Mouse (Mus musculus) liver, embryonic 12.5 days (tissue): ENCODE measurements around the gene Cadm1. TPM values are rescaled to one million over a fixed set of nuclear protein-coding genes. Genes with fewer than 3 reads are reported as not detected.

ENCODE experiments used
- ATAC-seq: fragments of 200-750 bp; cut with Nextera tagmentation; 2 replicates; pipeline ENCODE4 v1.8.0; 2017; ENCODE audit warnings: moderate number of reproducible peaks, mild to moderate bottlenecking, moderate library complexity
- H3K27ac ChIP-seq: fragments of 300-500 bp; sonication (generic); 2 replicates; pipeline ENCODE4 v1.5.1; 2016; ENCODE audit warnings: mild to moderate bottlenecking
- H3K27me3 ChIP-seq: fragments of 300-500 bp; sonication (generic); replicated peaks from 2 replicates; pipeline ENCODE4 v1.6.1; 2016; ENCODE audit warnings: mild to moderate bottlenecking, moderate library complexity
- H3K36me3 ChIP-seq: fragments of 300-500 bp; sonication (generic); 2 replicates; pipeline ENCODE4 v1.6.1; 2016; ENCODE audit warnings: mild to moderate bottlenecking, moderate library complexity
- H3K4me1 ChIP-seq: fragments of 300-500 bp; sonication (generic); 2 replicates; pipeline ENCODE4 v1.6.1; 2016
- H3K4me2 ChIP-seq: fragments of 300-500 bp; sonication (generic); 2 replicates; pipeline ENCODE4 v1.6.1; 2016; ENCODE audit warnings: mild to moderate bottlenecking, moderate library complexity
- H3K4me3 ChIP-seq: fragments of 300-500 bp; sonication (generic); 2 replicates; pipeline ENCODE4 v1.5.1; 2016; ENCODE audit warnings: mild to moderate bottlenecking, moderate library complexity
- H3K9ac ChIP-seq: fragments of 300-500 bp; sonication (generic); 2 replicates; pipeline ENCODE4 v1.6.1; 2016; ENCODE audit warnings: mild to moderate bottlenecking, moderate library complexity
- H3K9me3 ChIP-seq: fragments of 300-500 bp; sonication (generic); replicated peaks from 2 replicates; pipeline ENCODE4 v1.6.1; 2016; ENCODE audit warnings: mild to moderate bottlenecking, moderate library complexity
- WGBS: fragments of 180-500 bp; shearing (Covaris S2); methylation state at CpG from one replicate; pipeline ENCODE4 v1.1.7; 2016; ENCODE audit not compliant: insufficient replicate concordance; 5-methylcytosine and 5-hydroxymethylcytosine counted together
- polyA plus RNA-seq: library from polyadenylated mRNA; unstranded; fragments of >200 nt; fragmentation: Nextera tagmentation; extraction: Ambion mirVana; gene quantifications from 2 replicates; pipeline ENCODE4 v1.2.1, GENCODE M21; 2016

Gene Cadm1
- polyA plus RNA-seq, 1 experiment from 2014 or later, result 10.4 TPM

DNA sequence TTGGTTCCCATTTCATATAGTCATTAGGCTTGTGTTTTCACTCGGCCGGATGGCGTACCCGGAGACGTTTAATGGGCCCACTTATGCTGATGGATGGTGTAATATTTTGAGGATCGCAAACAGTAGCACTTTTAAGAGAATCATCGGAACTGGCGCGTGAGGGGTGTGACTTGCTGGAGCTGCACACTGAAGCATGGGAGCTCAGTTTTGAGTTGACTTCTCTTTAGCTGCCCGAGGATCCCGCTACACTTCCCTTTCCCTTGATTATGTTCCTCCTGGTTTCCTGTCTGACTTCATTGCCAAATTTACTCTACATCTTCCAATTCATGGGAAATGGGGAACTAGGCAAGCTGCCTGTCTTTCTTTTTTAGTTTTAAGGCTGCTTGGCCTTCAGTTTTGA lies 121.5 kb downstream of the Cadm1 start:
- Histone ChIP-seq H3K27me3 (no peaks in the 10 kb centered on the region), H3K36me3 (no peaks in the 10 kb centered on the region), H3K27ac (no peak overlapping the region), H3K4me1 (no peaks in the 10 kb centered on the region), H3K9ac (no peak overlapping the region), H3K4me3 (no peak overlapping the region), H3K9me3 (no peaks in the 10 kb centered on the region), H3K4me2 (no peak overlapping the region)
- 67% methylated on average over 11 of the region's 11 CpGs for WGBS
- no peak for ATAC-seq

DNA sequence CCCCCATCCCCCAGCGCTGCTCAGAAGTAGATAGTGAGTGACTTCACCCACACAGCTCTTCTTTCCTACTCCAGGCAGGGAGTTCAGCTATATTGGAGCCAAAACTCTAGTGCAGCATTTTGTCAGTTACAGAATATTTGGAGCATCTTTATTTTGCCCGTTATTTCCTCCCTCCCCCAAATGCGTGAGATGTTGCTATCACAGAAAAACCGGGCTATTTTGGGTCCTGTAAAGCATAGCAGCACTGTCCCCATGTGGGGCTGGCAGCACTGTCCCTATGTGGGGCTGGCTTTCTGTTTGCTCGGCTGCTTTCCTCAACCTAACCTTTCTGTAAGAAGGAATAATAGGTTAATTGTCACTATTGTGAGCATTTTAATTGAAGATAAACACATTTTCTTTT lies 122.2 kb downstream of the Cadm1 start:
- 61% methylated on average over 5 of the region's 5 CpGs for WGBS

DNA sequence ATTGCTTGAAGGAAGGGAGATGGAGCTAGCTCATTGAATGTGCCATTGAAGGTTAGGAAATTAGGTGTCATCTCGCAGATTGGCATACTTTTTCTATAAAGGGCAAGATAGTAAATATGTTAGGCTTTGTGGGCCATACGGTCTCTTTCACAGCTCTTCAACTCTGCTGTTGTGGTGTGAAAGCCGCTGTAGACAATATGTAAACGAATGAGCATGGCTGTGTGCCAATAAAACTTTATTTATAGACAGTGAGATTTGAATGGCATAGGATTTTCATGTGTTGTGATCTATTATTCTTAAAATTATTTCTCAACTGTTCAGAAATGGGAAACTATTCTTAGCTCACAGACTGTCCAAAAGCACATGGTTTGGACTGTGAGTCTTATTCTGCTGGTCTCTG lies 123.0 kb downstream of the Cadm1 start:
- H3K4me3 ChIP-seq, result no peak overlapping the region
- no peak overlapping the region for H3K4me2 ChIP-seq
- H3K9me3 ChIP-seq, result no peaks in the 10 kb centered on the region
- H3K9ac ChIP-seq, result no peak overlapping the region
- WGBS, result 74% methylated on average over 4 of the region's 4 CpGs
- no peaks in the 10 kb centered on the region for H3K4me1 ChIP-seq
- no peak overlapping the region for H3K27ac ChIP-seq
- no peak for ATAC-seq
- H3K27me3 ChIP-seq, result no peaks in the 10 kb centered on the region
- no peaks in the 10 kb centered on the region for H3K36me3 ChIP-seq

More for the DNA sequence above, 122.2 kb downstream of the Cadm1 start:
- no peaks in the 10 kb centered on the region for H3K36me3 ChIP-seq
- ATAC-seq, result no peak
- H3K27ac ChIP-seq, result no peak overlapping the region
- no peak overlapping the region for H3K4me3 ChIP-seq
- H3K4me2 ChIP-seq, result no peak overlapping the region
- H3K9me3 ChIP-seq, result no peaks in the 10 kb centered on the region
- no peaks in the 10 kb centered on the region for H3K4me1 ChIP-seq
- H3K27me3 ChIP-seq, result no peaks in the 10 kb centered on the region
- H3K9ac ChIP-seq, result no peak overlapping the region

DNA sequence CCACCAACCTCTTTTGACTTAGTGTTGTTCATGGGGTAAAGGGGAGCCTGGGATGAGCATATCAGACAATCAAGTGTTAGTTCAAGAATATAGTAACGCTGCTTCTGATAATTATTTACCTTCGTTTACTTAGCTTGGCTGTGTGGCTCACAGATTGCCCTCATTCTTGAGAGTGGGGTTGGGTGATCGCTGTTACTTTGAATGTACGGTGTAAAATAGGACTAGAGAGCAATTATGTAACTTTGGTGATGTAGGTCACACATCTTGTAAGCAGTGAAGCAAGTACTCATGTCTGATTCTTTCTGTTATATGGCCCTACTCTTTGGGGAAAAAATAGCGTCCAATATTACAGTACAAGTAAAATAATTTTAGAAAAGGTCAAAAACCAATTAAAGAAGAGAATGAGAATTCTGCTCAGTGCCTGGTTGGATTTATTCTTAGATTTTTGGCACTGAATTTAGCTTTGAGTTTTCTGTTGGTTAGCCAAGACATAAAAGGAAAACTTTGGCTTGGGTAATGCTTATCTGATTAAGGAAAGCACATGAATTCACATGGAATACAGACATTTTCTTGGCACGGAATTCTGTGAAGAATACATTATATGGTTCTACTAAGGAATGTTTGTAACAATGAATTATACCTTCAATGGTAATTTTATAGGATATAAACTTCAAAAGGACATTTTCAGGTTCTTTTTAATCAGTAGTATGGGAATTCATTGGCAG lies 129.6 kb downstream of the Cadm1 start:
- Histone ChIP-seq H3K4me3 (no peak overlapping the region), H3K4me1 (no peaks in the 10 kb centered on the region), H3K27ac (no peak overlapping the region), H3K36me3 (no peaks in the 10 kb centered on the region), H3K4me2 (no peak overlapping the region), H3K9me3 (no peaks in the 10 kb centered on the region), H3K27me3 (no peaks in the 10 kb centered on the region), H3K9ac (no peak overlapping the region)
- 70% methylated on average over 6 of the region's 6 CpGs for WGBS
- ATAC-seq, result no peak

DNA sequence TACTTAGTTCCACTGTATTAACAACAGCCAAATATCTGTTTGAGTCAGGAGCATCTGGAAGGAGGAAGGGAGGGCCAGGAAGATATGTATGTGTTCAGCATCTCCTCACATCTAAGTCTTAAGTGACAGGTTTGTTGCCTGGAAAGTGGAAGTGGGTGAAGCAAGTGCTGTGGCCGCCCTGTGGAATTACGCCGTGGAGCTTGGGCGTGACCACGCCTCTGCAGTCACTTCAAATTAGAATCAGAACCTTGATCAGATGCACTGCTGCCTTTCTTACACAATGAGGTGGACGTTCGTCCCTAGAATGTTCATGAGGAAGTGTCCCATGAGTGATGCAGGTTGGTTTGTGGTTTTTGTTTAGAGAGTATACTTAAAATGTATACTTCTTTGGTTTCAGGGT lies 131.6 kb downstream of the Cadm1 start:
- WGBS, result 51% methylated on average over 7 of the region's 7 CpGs
- Histone ChIP-seq H3K9ac (no peak overlapping the region), H3K9me3 (no peaks in the 10 kb centered on the region), H3K27me3 (no peaks in the 10 kb centered on the region), H3K36me3 (no peaks in the 10 kb centered on the region), H3K27ac (no peak overlapping the region), H3K4me1 (no peaks in the 10 kb centered on the region), H3K4me2 (no peak overlapping the region), H3K4me3 (no peak overlapping the region)
- no peak for ATAC-seq

DNA sequence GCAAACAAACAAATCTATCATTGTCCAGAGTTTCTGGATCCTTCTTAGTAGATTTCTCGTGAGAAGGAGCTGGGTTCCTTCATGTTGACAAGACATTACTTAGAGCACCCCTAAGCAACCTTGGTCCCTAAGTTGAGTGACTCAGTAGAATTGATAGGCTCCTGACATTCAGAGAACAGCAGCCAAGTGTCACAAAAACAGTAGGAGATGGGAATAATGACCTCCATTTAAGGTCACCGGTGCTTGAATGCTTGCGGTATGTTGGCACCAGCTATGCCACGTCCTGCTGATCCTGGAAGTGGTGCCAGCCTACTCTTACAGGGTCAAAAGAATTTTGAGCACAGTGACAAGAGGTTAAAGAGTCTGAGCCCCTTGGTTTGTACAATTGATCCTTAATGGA lies 139.2 kb downstream of the Cadm1 start:
- no peak overlapping the region for H3K27ac ChIP-seq
- no peaks in the 10 kb centered on the region for H3K4me1 ChIP-seq
- no peak overlapping the region for H3K4me3 ChIP-seq
- H3K9ac ChIP-seq, result no peak overlapping the region
- no peaks in the 10 kb centered on the region for H3K27me3 ChIP-seq
- WGBS, result 68% methylated on average over 4 of the region's 4 CpGs
- no peaks in the 10 kb centered on the region for H3K9me3 ChIP-seq
- no peak for ATAC-seq
- H3K4me2 ChIP-seq, result no peak overlapping the region
- no peaks in the 10 kb centered on the region for H3K36me3 ChIP-seq

DNA sequence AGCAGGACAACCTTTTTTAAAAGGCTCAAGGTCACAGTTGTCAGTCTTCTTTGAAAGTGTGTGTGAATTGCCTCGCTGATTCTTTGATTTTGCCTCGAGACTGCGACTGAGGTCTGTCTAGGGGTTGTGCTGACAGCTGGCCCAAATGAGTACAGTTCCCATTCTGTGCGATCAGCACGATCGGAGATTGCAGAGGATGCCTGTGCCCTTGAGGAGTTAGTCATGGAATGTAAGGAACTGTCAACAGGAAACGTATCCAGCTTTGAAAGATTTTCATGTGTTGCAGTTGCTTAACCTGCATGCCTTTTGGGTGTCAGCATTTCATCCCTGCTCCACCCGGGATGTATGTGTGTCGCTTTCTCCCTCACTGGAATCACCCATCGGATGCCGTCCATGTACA lies 141.6 kb downstream of the Cadm1 start:
- Histone ChIP-seq H3K4me2 (no peak overlapping the region), H3K4me3 (no peak overlapping the region), H3K27ac (no peak overlapping the region), H3K9me3 (no peaks in the 10 kb centered on the region), H3K27me3 (no peaks in the 10 kb centered on the region), H3K4me1 (no peaks in the 10 kb centered on the region), H3K9ac (no peak overlapping the region), H3K36me3 (no peaks in the 10 kb centered on the region)
- 75% methylated on average over 11 of the region's 11 CpGs for WGBS
- ATAC-seq, result no peak

DNA sequence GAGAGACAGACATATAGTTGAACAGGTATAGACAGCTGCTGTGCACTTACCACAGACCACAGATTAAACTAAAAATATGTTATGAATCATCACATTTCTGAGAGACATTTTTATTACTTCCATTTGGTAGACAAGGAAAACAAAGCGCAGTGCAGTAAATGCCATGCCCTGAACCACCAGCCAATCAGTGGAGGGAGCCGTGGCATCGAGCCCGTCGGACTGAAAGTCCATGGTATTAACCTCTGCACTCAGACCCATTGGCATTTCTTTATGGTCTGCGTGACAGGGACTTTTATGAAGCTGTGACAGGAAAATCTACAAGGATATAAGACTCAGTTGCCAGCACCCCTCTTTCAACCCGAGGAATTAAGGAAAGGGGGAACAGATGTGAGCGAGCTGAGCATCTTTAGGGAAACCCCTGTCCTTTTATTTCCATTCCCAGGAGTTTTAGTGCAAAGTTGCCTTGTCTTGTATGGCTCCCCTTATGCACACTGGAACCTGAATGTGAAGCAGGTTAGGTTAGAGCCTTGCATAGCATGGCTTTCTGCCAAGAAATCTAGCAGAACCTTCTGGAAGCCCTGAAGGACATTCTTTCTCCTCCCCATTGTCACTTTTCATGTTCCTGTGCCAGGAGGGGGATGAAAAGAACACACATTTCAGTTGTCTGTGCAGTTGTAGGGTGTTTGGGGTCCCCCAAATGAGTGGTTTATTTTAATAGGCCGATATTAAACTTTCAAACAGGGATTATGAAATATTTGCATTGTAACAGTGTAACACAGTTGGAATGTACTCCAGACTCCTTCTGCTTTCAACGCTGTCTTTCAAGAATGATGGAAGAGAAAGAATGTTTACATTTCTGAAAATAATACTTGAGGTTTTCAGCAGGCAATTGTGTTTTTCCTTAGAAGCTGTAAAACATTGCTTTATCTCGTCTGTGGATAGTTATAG lies 145.1 kb downstream of the Cadm1 start:
- Histone ChIP-seq H3K4me3 (no peak overlapping the region), H3K4me2 (no peak overlapping the region), H3K4me1 (no peaks in the 10 kb centered on the region), H3K9ac (no peak overlapping the region), H3K27ac (no peak overlapping the region), H3K36me3 (no peaks in the 10 kb centered on the region), H3K9me3 (no peaks in the 10 kb centered on the region), H3K27me3 (no peaks in the 10 kb centered on the region)
- WGBS, result 70% methylated on average over 11 of the region's 11 CpGs
- ATAC-seq, result no peak

DNA sequence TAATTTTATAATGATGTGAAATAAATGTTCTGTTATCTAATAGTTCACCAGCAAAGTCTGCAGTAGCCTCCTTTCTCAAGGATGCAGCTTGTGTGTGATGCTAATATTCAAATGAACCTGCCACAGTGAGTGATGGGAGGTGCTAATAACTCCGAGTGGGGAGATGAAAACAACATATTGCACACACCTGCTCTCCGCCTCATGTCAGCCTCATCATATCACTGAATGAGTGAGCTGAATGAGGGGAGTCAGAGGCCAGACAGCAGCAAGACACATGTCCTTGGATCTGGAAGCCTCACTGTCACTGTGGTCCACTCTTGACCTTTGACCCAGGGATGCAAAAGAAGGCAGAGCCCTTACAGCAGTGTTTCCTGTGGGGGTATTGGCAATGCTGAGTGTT lies 156.9 kb downstream of the Cadm1 start:
- WGBS, result 53% methylated on average over 2 of the region's 2 CpGs
- Histone ChIP-seq H3K36me3 (no peaks in the 10 kb centered on the region), H3K27ac (no peak overlapping the region), H3K4me1 (no peaks in the 10 kb centered on the region), H3K4me3 (no peak overlapping the region), H3K4me2 (no peak overlapping the region), H3K9me3 (no peaks in the 10 kb centered on the region), H3K9ac (no peak overlapping the region), H3K27me3 (no peaks in the 10 kb centered on the region)
- ATAC-seq, result no peak

DNA sequence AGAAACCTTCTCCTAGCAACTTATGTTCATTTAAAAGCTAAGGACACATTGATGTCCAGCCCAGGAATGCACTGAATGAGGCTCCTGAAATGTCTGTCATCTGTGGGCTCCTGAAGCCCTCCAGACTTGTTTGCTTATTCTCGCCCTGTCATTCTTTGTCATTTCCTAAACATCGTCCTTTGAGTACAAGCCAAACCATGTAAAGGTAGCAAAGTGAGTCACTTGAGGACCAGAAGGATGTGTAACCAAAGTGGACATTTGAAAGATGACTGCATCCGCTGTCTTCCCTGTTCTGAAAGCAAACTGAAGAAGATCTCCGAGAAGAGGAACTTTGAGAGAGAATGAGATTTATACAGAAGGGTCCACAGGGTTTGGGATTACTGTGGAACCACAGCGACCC lies 157.6 kb downstream of the Cadm1 start:
- no peaks in the 10 kb centered on the region for H3K36me3 ChIP-seq
- H3K4me1 ChIP-seq, result no peaks in the 10 kb centered on the region
- no peak overlapping the region for H3K9ac ChIP-seq
- no peaks in the 10 kb centered on the region for H3K9me3 ChIP-seq
- no peak overlapping the region for H3K27ac ChIP-seq
- ATAC-seq, result no peak
- H3K4me3 ChIP-seq, result no peak overlapping the region
- WGBS, result 66% methylated on average over 5 of the region's 5 CpGs
- no peaks in the 10 kb centered on the region for H3K27me3 ChIP-seq
- H3K4me2 ChIP-seq, result no peak overlapping the region

DNA sequence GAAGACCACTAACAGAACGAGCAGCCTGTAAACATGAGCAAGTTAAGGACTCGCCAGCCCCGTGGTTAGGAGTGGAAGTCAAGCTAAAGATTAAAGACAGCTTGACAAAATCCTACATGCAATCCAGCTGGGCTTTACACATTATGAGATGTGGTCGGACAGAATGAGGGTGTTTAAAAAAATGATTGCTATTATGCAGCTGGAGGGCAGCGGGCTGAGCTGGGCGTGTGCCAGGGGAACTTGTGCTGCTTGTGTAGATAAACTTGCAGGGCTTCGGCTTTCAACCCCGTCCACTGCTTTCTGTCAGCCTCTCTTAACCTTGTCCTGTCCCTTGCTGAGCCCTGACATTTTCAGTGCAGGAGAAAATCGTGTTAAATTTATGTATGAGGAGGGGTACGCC lies 158.3 kb downstream of the Cadm1 start:
- no peaks in the 10 kb centered on the region for H3K4me1 ChIP-seq
- ATAC-seq, result no peak
- 40% methylated on average over 10 of the region's 10 CpGs for WGBS
- H3K4me3 ChIP-seq, result no peak overlapping the region
- H3K27ac ChIP-seq, result no peak overlapping the region
- no peaks in the 10 kb centered on the region for H3K27me3 ChIP-seq
- H3K9ac ChIP-seq, result no peak overlapping the region
- H3K9me3 ChIP-seq, result no peaks in the 10 kb centered on the region
- no peak overlapping the region for H3K4me2 ChIP-seq
- no peaks in the 10 kb centered on the region for H3K36me3 ChIP-seq

DNA sequence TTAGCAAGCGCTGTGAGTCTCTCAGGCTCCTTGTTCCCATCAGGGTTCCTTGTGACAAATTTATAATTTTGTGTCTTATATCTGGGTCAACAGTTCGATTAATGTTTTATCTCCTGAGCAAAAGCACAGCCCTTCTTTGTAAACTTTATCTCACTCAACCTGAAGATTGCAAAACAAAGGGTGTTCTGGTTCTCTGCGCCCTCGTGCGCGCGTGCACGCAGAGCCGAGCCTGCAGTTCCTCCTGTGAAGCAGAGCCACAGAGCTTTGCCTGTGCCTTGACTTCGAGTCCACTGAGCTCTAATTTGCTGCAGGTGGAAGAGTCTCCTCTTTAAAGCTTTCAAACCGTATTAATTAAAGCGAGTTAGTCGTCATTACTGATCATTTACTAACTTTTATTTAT lies 162.9 kb downstream of the Cadm1 start:
- Histone ChIP-seq H3K27ac (no peak overlapping the region), H3K36me3 (no peaks in the 10 kb centered on the region), H3K4me2 (no peak overlapping the region), H3K4me3 (no peak overlapping the region), H3K9me3 (no peaks in the 10 kb centered on the region), H3K4me1 (no peaks in the 10 kb centered on the region), H3K9ac (no peak overlapping the region), H3K27me3 (no peaks in the 10 kb centered on the region)
- WGBS, result 66% methylated on average over 13 of the region's 13 CpGs
- no peak for ATAC-seq
